Mouse (Mus musculus) left cerebral cortex, adult 8-10 months (tissue): ENCODE measurements at regions not wholly inside any gene's neighbourhood (a gene's known extent, or its start where the extent isn't known, plus 50 kb on each side); places are given as distances from the start of the nearest gene placed in this dataset.
"Not testable (repeated sequence)": the region's sequence is repeated elsewhere in the genome, so short reads cannot be mapped to it uniquely, and the experiment has no call there.

Experiments used
- DNase-seq, 2 experiments: peaks; one replicate each; pipeline ENCODE4 v3.0.0; 2022; ENCODE audit warnings: low spot score in 2 of 2

GRCm38 (mm10) chr14:53614341-53614740 lies 639.6 kb downstream of the Dad1 start:
- no peak for DNase-seq

- DNase-seq, result not testable (repeated sequence)
Observed at GRCm38 (mm10) chr14:53599299-53599698, 654.6 kb downstream of the Dad1 start.

- DNase-seq, result not testable (repeated sequence)
Observed at GRCm38 (mm10) chr14:53597287-53597686, 656.6 kb downstream of the Dad1 start.

GRCm38 (mm10) chr14:53590601-53591000 lies 663.3 kb downstream of the Dad1 start:
- DNase-seq, result not testable (repeated sequence)

GRCm38 (mm10) chr14:53582528-53582927 lies 671.4 kb downstream of the Dad1 start:
- not testable (repeated sequence) for DNase-seq

- not testable (repeated sequence) for DNase-seq
Observed at GRCm38 (mm10) chr14:53581734-53582133, 672.2 kb downstream of the Dad1 start.

- not testable (repeated sequence) for DNase-seq
Observed at GRCm38 (mm10) chr14:53576927-53577326, 677.0 kb downstream of the Dad1 start.

- not testable (repeated sequence) for DNase-seq
Observed at GRCm38 (mm10) chr14:53572701-53573100, 681.2 kb downstream of the Dad1 start.

GRCm38 (mm10) chr14:53562606-53563005 lies 691.3 kb downstream of the Dad1 start:
- no peak for DNase-seq

- not testable (repeated sequence) for DNase-seq
Observed at GRCm38 (mm10) chr14:53560146-53560545, 693.8 kb downstream of the Dad1 start.

GRCm38 (mm10) chr14:53559386-53559920 lies 694.5 kb downstream of the Dad1 start:
- not testable (repeated sequence) for DNase-seq

- DNase-seq, result no peak
Observed at GRCm38 (mm10) chr14:53553771-53554170, 700.1 kb downstream of the Dad1 start.

- DNase-seq, result not testable (repeated sequence)
Observed at GRCm38 (mm10) chr14:53547365-53547764, 706.5 kb downstream of the Dad1 start.

GRCm38 (mm10) chr14:53545351-53545750 lies 708.6 kb downstream of the Dad1 start:
- no peak for DNase-seq

- DNase-seq, result not testable (repeated sequence)
Observed at GRCm38 (mm10) chr14:53541640-53542039, 712.3 kb downstream of the Dad1 start.

GRCm38 (mm10) chr14:53537895-53538294 lies 716.0 kb downstream of the Dad1 start:
- not testable (repeated sequence) for DNase-seq

- not testable (repeated sequence) for DNase-seq
Observed at GRCm38 (mm10) chr14:53523430-53523829, 730.5 kb downstream of the Dad1 start.

GRCm38 (mm10) chr14:53518954-53519353 lies 735.0 kb downstream of the Dad1 start:
- DNase-seq, result not testable (repeated sequence)

GRCm38 (mm10) chr14:53516623-53517238 lies 737.2 kb downstream of the Dad1 start:
- DNase-seq, result not testable (repeated sequence)

- not testable (repeated sequence) for DNase-seq
Observed at GRCm38 (mm10) chr14:53505389-53505788, 748.5 kb downstream of the Dad1 start.

- not testable (repeated sequence) for DNase-seq
Observed at GRCm38 (mm10) chr14:53488383-53488782, 765.5 kb downstream of the Dad1 start.

GRCm38 (mm10) chr14:53487611-53488010 lies 766.3 kb downstream of the Dad1 start:
- not testable (repeated sequence) for DNase-seq

GRCm38 (mm10) chr14:53474170-53474569 lies 779.7 kb downstream of the Dad1 start:
- DNase-seq, result not testable (repeated sequence)
